In the genomic region with DNA sequence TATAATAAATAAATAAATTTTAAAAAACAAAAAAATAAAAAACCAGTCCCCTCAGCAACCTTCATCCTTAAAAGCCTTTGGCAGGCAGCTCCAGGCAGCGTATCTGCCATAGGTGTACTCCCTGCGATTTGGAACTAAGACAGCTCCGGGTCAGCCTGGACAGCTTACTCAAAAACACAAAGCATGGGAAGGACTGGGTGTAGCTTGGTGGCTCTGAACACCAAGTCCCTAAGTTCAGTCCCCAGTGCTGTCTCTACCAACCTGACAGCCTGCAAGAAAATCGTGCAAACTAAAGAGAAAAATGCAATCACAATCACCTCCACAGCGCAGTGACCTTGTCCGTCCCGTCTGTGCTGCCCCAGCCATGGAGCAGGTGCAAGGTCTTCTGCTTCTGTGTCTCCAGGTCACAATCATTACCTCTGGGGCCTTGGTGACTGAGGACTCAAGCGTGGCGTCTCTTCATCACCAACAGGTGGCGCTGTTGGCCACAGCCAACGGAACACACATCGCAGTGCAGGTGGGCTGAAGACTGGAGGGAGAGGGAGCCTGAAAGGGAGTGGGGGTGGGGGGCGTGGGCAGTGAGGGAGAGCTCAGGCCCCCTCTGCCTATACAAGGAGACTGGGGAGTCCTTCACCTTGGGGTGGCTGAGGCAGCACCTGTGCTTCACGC, we compare ENCODE assay signal across 9 mouse cellular contexts. TPM values are rescaled to one million over a fixed set of nuclear protein-coding genes. Genes with fewer than 3 reads are reported as not detected.
A peak's percentile ranks its signal among the peaks of the same experiment; 100 is the strongest.
DNase-seq lines count a peak whose midpoint lies in the region; ATAC-seq lines count a peak whose summit lies in the region.
"Had no signal": no experiment of that assay in that cellular context is flagged by ENCODE, and none has a peak within 500 bp of the region (broad histone marks: within the 10 kb centered on the region; RNA-seq: fewer than 3 reads in every experiment).

No protein-coding gene starts in this region.

- H3K36me3 ChIP-seq in liver, embryonic 12.5 days, result peaks cover 36% of the 10 kb centered on the region
- peaks cover 46% of the 10 kb centered on the region for H3K36me3 ChIP-seq in hindbrain, embryonic 14.5 days (replicated peaks; ENCODE audit: control insufficient read depth, insufficient read depth)

- H3K4me1 ChIP-seq in liver, embryonic 12.5 days, result peaks cover 27% of the 10 kb centered on the region
- H3K4me1 ChIP-seq in hindbrain, embryonic 14.5 days (replicated peaks; ENCODE audit: control insufficient read depth, insufficient read depth, low read length), result peaks cover 5% of the 10 kb centered on the region; the same call in 1 of the 2 replicates

- no peak overlapping the region for H3K4me2 ChIP-seq in liver, embryonic 12.5 days
- H3K4me2 ChIP-seq in hindbrain, embryonic 14.5 days (replicated peaks), result no peak overlapping the region
- H3K4me2 ChIP-seq: heart, embryonic 13.5 days had no signal

- H3K4me3 ChIP-seq in liver, embryonic 12.5 days, result no peak overlapping the region
- no peak overlapping the region for H3K4me3 ChIP-seq in hindbrain, embryonic 14.5 days (replicated peaks; ENCODE audit: low read length)
- H3K4me3 ChIP-seq: heart, embryonic 13.5 days had no signal

- ATAC-seq in liver, embryonic 12.5 days, result no peak
- no peak for ATAC-seq in hindbrain, embryonic 14.5 days (ENCODE audit: low FRiP score)

- no peaks in the 10 kb centered on the region for H3K27me3 ChIP-seq in liver, embryonic 12.5 days (replicated peaks)
- no peaks in the 10 kb centered on the region for H3K27me3 ChIP-seq in hindbrain, embryonic 14.5 days (ENCODE audit: control insufficient read depth, insufficient read depth, low read length)

- no peak overlapping the region for H3K9ac ChIP-seq in liver, embryonic 12.5 days
- no peak overlapping the region for H3K9ac ChIP-seq in hindbrain, embryonic 14.5 days
- H3K9ac ChIP-seq: heart, embryonic 13.5 days had no signal

- H3K9me3 ChIP-seq in liver, embryonic 12.5 days (replicated peaks), result no peaks in the 10 kb centered on the region
- H3K9me3 ChIP-seq in hindbrain, embryonic 14.5 days (ENCODE audit: control insufficient read depth, low read length), result no peaks in the 10 kb centered on the region
- H3K9me3 ChIP-seq: heart, embryonic 13.5 days had no signal

- H3K27ac ChIP-seq in liver, embryonic 12.5 days, result no peak overlapping the region
- H3K27ac ChIP-seq in hindbrain, embryonic 14.5 days, result no peak overlapping the region
- H3K27ac ChIP-seq: heart, embryonic 13.5 days had no signal

- DNase-seq in adrenal gland, adult 18-20 months (ENCODE audit: low spot score in 2 of 2), result peak; percentile 43 to 55
- DNase-seq in adrenal gland, adult 8-10 months, result no peak
- peak; percentile 66 for DNase-seq in liver
- DNase-seq in cerebellum, postnatal 10 days, result peak; percentile 75 to 81
- DNase-seq in hindbrain, embryonic 14.5 days (ENCODE audit: low spot score), result peak; percentile 70
- peak; percentile 62 for DNase-seq in lung, postnatal 36 days
- peak; percentile 39 to 66 for DNase-seq in spleen, adult 18-20 months

- WGBS in liver, embryonic 12.5 days (ENCODE audit: insufficient replicate concordance), result 32% methylated on average over 14 of the region's 14 CpGs
- 41% methylated on average over 14 of the region's 14 CpGs for WGBS in hindbrain, embryonic 14.5 days

RNA-seq across cellular contexts. Expression of gene Def6, which starts 3.4 kb away (rescaled TPM):
- total RNA-seq in adrenal gland, adult 18-20 months (2021), result 1 to 10 TPM; 1.2 to 1.3 TPM
- total RNA-seq in adrenal gland, adult 8-10 months (2022), result 1 to 10 TPM; 2.6 to 3.4 (median 3.2) TPM
- 21.6 and 25.2 TPM in 2 replicates for polyA plus RNA-seq in liver, embryonic 12.5 days (2016; fragmentation: Nextera tagmentation; extraction: Ambion mirVana)
- 4.3 and 6.5 TPM in 2 replicates for polyA plus RNA-seq in hindbrain, embryonic 14.5 days (2014; fragmentation: Nextera tagmentation; extraction: Ambion mirVana)

RNA-seq across cellular contexts. Expression of gene Zfp523, which starts 27.3 kb away (rescaled TPM):
- 10 to 100 TPM; 36.1 to 36.5 TPM for total RNA-seq in adrenal gland, adult 18-20 months (2021)
- 10 to 100 TPM; 39.2 to 62.8 (median 49.0) TPM for total RNA-seq in adrenal gland, adult 8-10 months (2022)
- polyA plus RNA-seq in liver, embryonic 12.5 days (2016; fragmentation: Nextera tagmentation; extraction: Ambion mirVana), result 11.1 TPM in 2 replicates
- polyA plus RNA-seq in hindbrain, embryonic 14.5 days (2014; fragmentation: Nextera tagmentation; extraction: Ambion mirVana), result 40.9 and 41.3 TPM in 2 replicates

RNA-seq across cellular contexts. Expression of gene Ppard, which starts 28.3 kb away (rescaled TPM):
- total RNA-seq in adrenal gland, adult 18-20 months (2021), result 10 to 100 TPM; 70.6 to 70.7 TPM
- 10 to 100 TPM; 38.8 to 50.6 (median 45.4) TPM for total RNA-seq in adrenal gland, adult 8-10 months (2022)
- polyA plus RNA-seq in liver, embryonic 12.5 days (2016; fragmentation: Nextera tagmentation; extraction: Ambion mirVana), result 2.0 and 2.1 TPM in 2 replicates
- polyA plus RNA-seq in hindbrain, embryonic 14.5 days (2014; fragmentation: Nextera tagmentation; extraction: Ambion mirVana), result 1.6 and 1.8 TPM in 2 replicates
